Mouse (Mus musculus): ENCODE data around the gene Tmem191c. TPM values are rescaled to one million over a fixed set of nuclear protein-coding genes. Genes with fewer than 3 reads are reported as not detected.
A peak's percentile ranks its signal among the peaks of the same experiment; 100 is the strongest.
"Not testable (repeated sequence)": the region's sequence is repeated elsewhere in the genome, so short reads cannot be mapped to it uniquely, and the experiment has no call there.

The Tmem191c gene
- polyA plus RNA-seq (2012; rRNA removed), result 5.3 and 7.3 TPM in 2 replicates

- WGBS, result 55% methylated on average over 7 of the region's 7 CpGs
- DNase-seq (ENCODE audit: low read depth, low spot score), result no peak
Observed at GRCm38 (mm10) chr16:17275721-17276120, at the start of gene Tmem191c. TSS of gene Tmem191c (plus strand) at chr16:17276077.

- DNase-seq (ENCODE audit: low read depth, low spot score), result no peak
Observed at GRCm38 (mm10) chr16:17226496-17226895, 49.4 kb upstream of the Tmem191c start.

GRCm38 (mm10) chr16:17231523-17231922 is 44.4 kb upstream of the Tmem191c start:
- not testable (repeated sequence) for DNase-seq (ENCODE audit: low read depth, low spot score)
- 95% methylated on average over 2 of the region's 2 CpGs for WGBS

GRCm38 (mm10) chr16:17232794-17233701 is 42.8 kb upstream of the Tmem191c start, which contains the start of gene Hic2:
TSS of gene Hic2 (plus strand) at chr16:17233572.
- peak; percentile 63 for DNase-seq (ENCODE audit: low read depth, low spot score)
- 5% methylated on average over 59 of the region's 59 CpGs for WGBS

GRCm38 (mm10) chr16:17233702-17234498 is 42.0 kb upstream of the Tmem191c start:
- whole genome bisulfite sequencing, result under 1% methylated on average over 60 of the region's 62 CpGs
- no peak for DNase-seq (ENCODE audit: low read depth, low spot score)

- no peak for DNase-seq (ENCODE audit: low read depth, low spot score)
- 3% methylated on average over 12 of the region's 12 CpGs for WGBS
Observed at GRCm38 (mm10) chr16:17234499-17234895, 41.4 kb upstream of the Tmem191c start.

- peak; percentile 65 for DNase-seq (ENCODE audit: low read depth, low spot score)
Observed at GRCm38 (mm10) chr16:17234916-17235665, 40.8 kb upstream of the Tmem191c start.

GRCm38 (mm10) chr16:17237634-17238033 is 38.2 kb upstream of the Tmem191c start:
- 50% methylated on average over 3 of the region's 3 CpGs for WGBS
- no peak for DNase-seq (ENCODE audit: low read depth, low spot score)

More at GRCm38 (mm10) chr16:17234916-17235665, 40.8 kb upstream of the Tmem191c start:
- 12% methylated on average over 9 of the region's 9 CpGs for WGBS

GRCm38 (mm10) chr16:17239409-17239808 is 36.5 kb upstream of the Tmem191c start:
- no peak for DNase-seq (ENCODE audit: low read depth, low spot score)
- 36% methylated on average over 2 of the region's 2 CpGs for WGBS

GRCm38 (mm10) chr16:17243731-17244130 is 32.1 kb upstream of the Tmem191c start:
- 20% methylated on average over 1 of the region's 1 CpGs for WGBS
- no peak for DNase-seq (ENCODE audit: low read depth, low spot score)

- no peak for DNase-seq (ENCODE audit: low read depth, low spot score)
- 43% methylated on average over 1 of the region's 1 CpGs for WGBS
Observed at GRCm38 (mm10) chr16:17244996-17245395, 30.9 kb upstream of the Tmem191c start.

GRCm38 (mm10) chr16:17247727-17248126 is 28.1 kb upstream of the Tmem191c start:
- WGBS, result 29% methylated on average over 4 of the region's 4 CpGs
- no peak for DNase-seq (ENCODE audit: low read depth, low spot score)

GRCm38 (mm10) chr16:17249135-17249534 is 26.7 kb upstream of the Tmem191c start:
- 59% methylated on average over 6 of the region's 6 CpGs for WGBS

GRCm38 (mm10) chr16:17251539-17251938 is 24.3 kb upstream of the Tmem191c start:
- WGBS, result 29% methylated on average over 3 of the region's 3 CpGs
- DNase-seq (ENCODE audit: low read depth, low spot score), result peak; percentile 80

More at GRCm38 (mm10) chr16:17249135-17249534, 26.7 kb upstream of the Tmem191c start:
- DNase-seq (ENCODE audit: low read depth, low spot score), result no peak

GRCm38 (mm10) chr16:17252086-17252726 is 23.7 kb upstream of the Tmem191c start:
- WGBS, result 37% methylated on average over 3 of the region's 3 CpGs

GRCm38 (mm10) chr16:17252841-17253240 is 23.0 kb upstream of the Tmem191c start:
- DNase-seq (ENCODE audit: low read depth, low spot score), result no peak
- 75% methylated on average over 7 of the region's 7 CpGs for WGBS

More at GRCm38 (mm10) chr16:17252086-17252726, 23.7 kb upstream of the Tmem191c start:
- DNase-seq (ENCODE audit: low read depth, low spot score), result no peak

GRCm38 (mm10) chr16:17254005-17254597 is 21.8 kb upstream of the Tmem191c start:
- DNase-seq (ENCODE audit: low read depth, low spot score), result no peak
- WGBS, result 73% methylated on average over 4 of the region's 4 CpGs

- DNase-seq (ENCODE audit: low read depth, low spot score), result no peak
- WGBS, result 17% methylated on average over 2 of the region's 2 CpGs
Observed at GRCm38 (mm10) chr16:17255270-17255669, 20.6 kb upstream of the Tmem191c start.

- WGBS, result 86% methylated on average over 9 of the region's 9 CpGs
- no peak for DNase-seq (ENCODE audit: low read depth, low spot score)
Observed at GRCm38 (mm10) chr16:17257359-17257821, 18.5 kb upstream of the Tmem191c start.
